Comparison of ENCODE assay signal across 18 mouse cellular contexts in genomic region chr3:78405760-78406467, GRCm38 (mm10).
DNase-seq lines count a peak whose midpoint lies in the region; ATAC-seq lines count a peak whose summit lies in the region.
"Had no signal": no experiment of that assay in that cellular context is flagged by ENCODE, and none has a peak within 500 bp of the region (broad histone marks: within the 10 kb centered on the region; RNA-seq: fewer than 3 reads in every experiment).

No protein-coding gene starts in this region.

- H3K36me3 ChIP-seq in kidney, embryonic 16.5 days (ENCODE audit: insufficient read depth, low read length): no peaks in the 10 kb centered on the region
- H3K36me3 ChIP-seq: hindbrain, embryonic 12.5 days; intestine, embryonic 15.5 days; neural tube, embryonic 12.5 days had no signal

- H3K27me3 ChIP-seq in kidney, embryonic 16.5 days (ENCODE audit: insufficient read depth, low read length): no peaks in the 10 kb centered on the region
- H3K27me3 ChIP-seq: hindbrain, embryonic 12.5 days; intestine, embryonic 15.5 days; neural tube, embryonic 12.5 days had no signal

- no peak overlapping the region for H3K4me3 ChIP-seq in kidney, embryonic 16.5 days (ENCODE audit: low read length)
- H3K4me3 ChIP-seq: gastrocnemius, adult 2 months; hindbrain, embryonic 12.5 days; intestine, embryonic 15.5 days; neural tube, embryonic 12.5 days had no signal

- no peaks in the 10 kb centered on the region for H3K9me3 ChIP-seq in kidney, embryonic 16.5 days (ENCODE audit: low read length)
- H3K9me3 ChIP-seq: hindbrain, embryonic 12.5 days; intestine, embryonic 15.5 days; neural tube, embryonic 12.5 days had no signal

- H3K4me1 ChIP-seq in kidney, embryonic 16.5 days (ENCODE audit: insufficient read depth, low read length): peaks cover 7% of the 10 kb centered on the region; the same call in 1 of the 2 replicates
- H3K4me1 ChIP-seq: intestine, embryonic 15.5 days had no signal

- no peak overlapping the region for H3K4me2 ChIP-seq in kidney, embryonic 16.5 days (replicated peaks; ENCODE audit: low read depth, low read length)
- H3K4me2 ChIP-seq: hindbrain, embryonic 12.5 days; intestine, embryonic 15.5 days; liver, embryonic 11.5 days; neural tube, embryonic 12.5 days had no signal

- H3K27ac ChIP-seq in kidney, embryonic 16.5 days (ENCODE audit: low read length): no peak overlapping the region
- H3K27ac ChIP-seq: gastrocnemius, adult 2 months; hindbrain, embryonic 12.5 days; intestine, embryonic 15.5 days; neural tube, embryonic 12.5 days had no signal

- no peak overlapping the region for H3K9ac ChIP-seq in kidney, embryonic 16.5 days (replicated peaks; ENCODE audit: low read length)
- H3K9ac ChIP-seq: hindbrain, embryonic 12.5 days; intestine, embryonic 15.5 days; neural tube, embryonic 12.5 days had no signal

- no peak for DNase-seq in frontal cortex, adult 2 months (ENCODE audit: extremely low spot score in 1 of 2, low spot score in 1 of 2)
- DNase-seq in kidney, postnatal 25 days: no peak
- DNase-seq in embryo, embryonic 9.5 days (ENCODE audit: extremely low spot score): peak; percentile 15
- DNase-seq in lung, postnatal 4 days: peak; percentile 8 to 31
- no peak for DNase-seq in left cerebral cortex, postnatal 10 days (ENCODE audit: extremely low spot score in 1 of 2, low spot score in 2 of 2)
- DNase-seq: adrenal gland, adult 2 months; cerebellum, adult 9-10 months; gastrocnemius, adult 2 months; layer of hippocampus, postnatal 36 days; left cerebral cortex, postnatal 4 days; right cerebral cortex, postnatal 25 days had no signal

- ATAC-seq in frontal cortex, adult (ENCODE audit: low TSS enrichment): peak; percentile 50; the same call in 1 of the 2 replicates
- ATAC-seq in kidney, embryonic 16.5 days (ENCODE audit: low FRiP score, low TSS enrichment): peak; percentile 90; the same call in 1 of the 2 replicates
- ATAC-seq: intestine, embryonic 15.5 days; midbrain, embryonic 16.5 days had no signal

- 8% methylated on average over 6 of the region's 6 CpGs for WGBS in kidney, embryonic 16.5 days

- intact Hi-C loops in left cerebral cortex, postnatal 10 days (cut with DNase I): no loop called here

Comparison
In these comparisons a context has a peak if more than half of its experiments do, and no peak if none do; other contexts are left out.
1. DNase-seq: peak in embryo, embryonic 9.5 days (single experiment) and lung, postnatal 4 days (2 of 2); none in frontal cortex, adult 2 months (0 of 2), kidney, postnatal 25 days (0 of 2) and left cerebral cortex, postnatal 10 days (0 of 2).